ENCODE assay signal across 7 mouse cellular contexts in the genomic region with DNA sequence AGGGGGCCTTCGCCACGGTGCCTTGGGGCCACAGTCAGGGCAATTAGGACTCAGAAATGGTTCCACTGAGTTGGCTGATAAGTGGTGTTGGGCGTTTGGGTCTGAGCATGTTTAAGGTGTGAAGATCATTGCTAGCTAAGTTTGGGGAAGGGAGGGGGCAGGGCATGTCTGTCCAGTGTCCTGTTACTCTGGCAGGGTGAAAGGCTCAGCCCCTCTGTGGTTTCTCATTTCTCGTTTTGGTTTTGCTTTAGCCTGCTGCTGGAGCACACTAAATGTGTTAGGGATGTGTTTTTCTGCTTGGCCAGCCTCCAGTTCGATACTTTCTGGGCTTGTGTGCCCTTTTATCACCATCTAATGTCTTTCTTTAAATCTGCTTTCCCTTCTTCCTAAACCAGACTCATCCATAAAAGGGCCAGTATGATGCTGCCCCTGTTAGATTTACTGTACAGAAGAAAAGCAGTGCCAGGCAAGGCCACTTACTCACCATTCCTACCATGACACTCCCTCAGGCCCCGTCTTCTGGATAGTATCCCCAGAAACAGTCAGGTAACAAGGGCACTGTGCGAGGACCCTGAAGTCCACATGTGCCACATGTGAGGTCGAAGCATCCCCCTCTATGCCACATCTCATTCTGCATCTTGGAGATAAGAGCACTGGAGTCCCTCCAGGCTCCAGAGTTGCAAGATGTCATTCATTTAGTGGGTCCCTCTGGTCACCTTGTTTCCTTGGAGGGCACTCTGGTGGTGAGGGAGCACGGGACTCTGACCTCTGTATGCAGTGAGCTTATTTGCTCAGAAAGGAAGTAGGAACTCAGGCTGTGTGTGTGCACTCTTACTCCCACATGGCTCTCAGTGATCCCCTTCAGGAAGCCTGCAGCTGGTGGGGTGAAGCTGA. TPM values are rescaled to one million over a fixed set of nuclear protein-coding genes. Genes with fewer than 3 reads are reported as not detected.
A peak's percentile ranks its signal among the peaks of the same experiment; 100 is the strongest.
DNase-seq lines count a peak whose midpoint lies in the region; ATAC-seq and TF ChIP-seq lines count a peak whose summit lies in the region.

No protein-coding gene starts in this region.

- H3K9ac ChIP-seq in liver, adult 2 months (ENCODE audit: low read depth, low read length) = peak overlapping the region; percentile 28; the same call in 1 of the 2 replicates
- 0 out of 2 replicates have a peak overlapping the region, but pooled peaks have one; percentile 0 for H3K9ac ChIP-seq in limb, embryonic 14.5 days (ENCODE audit: low read depth, low read length, severe bottlenecking)
- H3K9ac ChIP-seq in stomach, embryonic 14.5 days (replicated peaks; ENCODE audit: low read depth, low read length) = no peak overlapping the region

- no peak overlapping the region for H3K4me3 ChIP-seq in liver, adult 2 months (ENCODE audit: insufficient read depth, low read depth, low read length)
- no peak overlapping the region for H3K4me3 ChIP-seq in limb, embryonic 14.5 days (replicated peaks; ENCODE audit: low read length)
- no peak overlapping the region for H3K4me3 ChIP-seq in stomach, embryonic 14.5 days (ENCODE audit: low read depth, low read length)

- ATAC-seq in limb, embryonic 14.5 days (ENCODE audit: low FRiP score, low read depth) = no peak
- no peak for ATAC-seq in stomach, embryonic 14.5 days (ENCODE audit: insufficient number of reproducible peaks, insufficient read depth, low FRiP score, low read depth)

- H3K4me1 ChIP-seq in liver, adult 2 months (ENCODE audit: control insufficient read depth, insufficient read depth, low read length) = peaks cover 34% of the 10 kb centered on the region
- peaks cover 25% of the 10 kb centered on the region for H3K4me1 ChIP-seq in limb, embryonic 14.5 days (ENCODE audit: control insufficient read depth, insufficient read depth, low read length)
- H3K4me1 ChIP-seq in stomach, embryonic 14.5 days (ENCODE audit: control insufficient read depth, insufficient read depth, low read length) = peaks cover 56% of the 10 kb centered on the region

- H3K36me3 ChIP-seq in liver, adult 2 months (ENCODE audit: control insufficient read depth, insufficient read depth, low read length) = no peaks in the 10 kb centered on the region
- peaks cover 11% of the 10 kb centered on the region; the same call in 1 of the 2 replicates for H3K36me3 ChIP-seq in limb, embryonic 14.5 days (ENCODE audit: control insufficient read depth, insufficient read depth, low read length)
- no peaks in the 10 kb centered on the region for H3K36me3 ChIP-seq in stomach, embryonic 14.5 days (ENCODE audit: control insufficient read depth, insufficient read depth, low read length)

- H3K79me2 ChIP-seq in liver, adult 2 months (ENCODE audit: control insufficient read depth, insufficient read depth, low read length) = peaks cover 52% of the 10 kb centered on the region

- H3K9me3 ChIP-seq in limb, embryonic 14.5 days (ENCODE audit: control insufficient read depth, low read length) = no peaks in the 10 kb centered on the region
- no peaks in the 10 kb centered on the region for H3K9me3 ChIP-seq in stomach, embryonic 14.5 days (ENCODE audit: control insufficient read depth, low read depth, low read length)

- no peaks in the 10 kb centered on the region for H3K27me3 ChIP-seq in liver, adult 2 months (ENCODE audit: control insufficient read depth, insufficient read depth, low read length)
- no peaks in the 10 kb centered on the region for H3K27me3 ChIP-seq in limb, embryonic 14.5 days (ENCODE audit: control insufficient read depth, insufficient read depth, low read length)
- H3K27me3 ChIP-seq in stomach, embryonic 14.5 days (ENCODE audit: control insufficient read depth, insufficient read depth, low read length) = no peaks in the 10 kb centered on the region

- WGBS in liver, adult 2 months = 47% methylated on average over 9 of the region's 9 CpGs
- WGBS in limb, embryonic 14.5 days = 55% methylated on average over 9 of the region's 9 CpGs
- 55% methylated on average over 9 of the region's 9 CpGs for WGBS in stomach, embryonic 14.5 days

- no peak overlapping the region for H3K4me2 ChIP-seq in limb, embryonic 14.5 days (replicated peaks; ENCODE audit: low read depth, low read length, severe bottlenecking)
- H3K4me2 ChIP-seq in stomach, embryonic 14.5 days (replicated peaks; ENCODE audit: low read depth, low read length) = no peak overlapping the region

- no peak for TF ChIP-seq POLR2A in liver, adult 2 months (IDR thresholded peaks at IDR 0.05; ENCODE audit: extremely low read depth, insufficient read depth, low read length)
- TF ChIP-seq POLR2A in brain, embryonic 14.5 days (IDR thresholded peaks at IDR 0.05; ENCODE audit: borderline replicate concordance, extremely low read depth, insufficient read depth, insufficient read length, poor library complexity, severe bottlenecking) = no peak
- TF ChIP-seq POLR2A in limb, embryonic 14.5 days (IDR thresholded peaks at IDR 0.05; ENCODE audit: borderline replicate concordance, extremely low read depth, insufficient read depth, insufficient read length) = no peak

- DNase-seq in liver, adult 2 months (ENCODE audit: extremely low read depth, low read depth, low spot score) = no peak
- no peak for DNase-seq in liver
- DNase-seq in brain, embryonic 14.5 days (ENCODE audit: low read depth) = peak; percentile 12
- DNase-seq in limb, embryonic 14.5 days (ENCODE audit: low spot score) = no peak
- DNase-seq in layer of hippocampus, adult 18-20 months (ENCODE audit: low spot score in 2 of 2) = no peak
- no peak for DNase-seq in ovary, postnatal 14 days (ENCODE audit: low spot score)

- peak overlapping the region; percentile 41 for H3K27ac ChIP-seq in liver, adult 2 months (replicated peaks; ENCODE audit: insufficient read depth, low read depth, low read length)
- peak overlapping the region; percentile 68 for H3K27ac ChIP-seq in limb, embryonic 14.5 days (replicated peaks; ENCODE audit: low read depth, low read length)
- H3K27ac ChIP-seq in stomach, embryonic 14.5 days (ENCODE audit: low read length) = peak overlapping the region; percentile 55; the same call in 1 of the 2 replicates

- no peak for TF ChIP-seq CTCF in liver, adult 2 months (IDR thresholded peaks at IDR 0.05; ENCODE audit: low read depth, low read length)
- no peak for TF ChIP-seq CTCF in brain, embryonic 14.5 days (IDR thresholded peaks at IDR 0.05; ENCODE audit: borderline replicate concordance, extremely low read depth, insufficient read depth, insufficient read length)

RNA-seq across cellular contexts. Expression of gene Capzb, which starts 15.8 kb away (rescaled TPM):
- 51.4 and 58.5 TPM in 2 replicates for total RNA-seq in liver, adult 2 months (2014; rRNA removed)
- 52.6 and 56.4 TPM in 2 replicates for polyA plus RNA-seq in liver, adult 2 months (2012; rRNA removed)
- polyA plus RNA-seq in brain, embryonic 14.5 days (2012; rRNA removed) = 138 and 186 TPM in 2 replicates
- 177 and 198 TPM in 2 replicates for polyA plus RNA-seq in limb, embryonic 14.5 days (2012; rRNA removed)
- 284 TPM in 2 replicates for polyA plus RNA-seq in limb, embryonic 14.5 days (2014; fragmentation: Nextera tagmentation; extraction: Ambion mirVana)
- 280 and 301 TPM in 2 replicates for polyA plus RNA-seq in stomach, embryonic 14.5 days (2014; fragmentation: Nextera tagmentation; extraction: Ambion mirVana)
- total RNA-seq in layer of hippocampus, adult 18-20 months (2021) = 100 to 1,000 TPM; 400 to 403 TPM
